Mouse (Mus musculus) olfactory bulb, adult 2 months (tissue): ENCODE data around the gene Myo18b. TPM values are rescaled to one million over a fixed set of nuclear protein-coding genes. Genes with fewer than 3 reads are reported as not detected.

Source experiments
- H3K27ac ChIP-seq: fragments of 200-500 bp; 2 replicates; pipeline ENCODE4 v1.5.1; 2012; ENCODE audit warnings: low read depth, low read length; ENCODE audit not compliant: insufficient read depth
- H3K4me1 ChIP-seq: fragments of 200-500 bp; 2 replicates; pipeline ENCODE4 v1.6.1; 2012; ENCODE audit warnings: low read length; ENCODE audit not compliant: control insufficient read depth, insufficient read depth
- H3K4me3 ChIP-seq: fragments of 200-500 bp; 2 replicates; pipeline ENCODE4 v1.5.1; 2012; ENCODE audit warnings: mild to moderate bottlenecking, low read depth, low read length, moderate library complexity; ENCODE audit not compliant: insufficient read depth
- CTCF ChIP-seq: fragments of 200-500 bp; IDR thresholded peaks from 2 replicates; pipeline ENCODE4 v1.5.1; 2012; ENCODE audit warnings: low read depth, mild to moderate bottlenecking, low read length, moderate library complexity; ENCODE audit not compliant: insufficient read depth
- POLR2A ChIP-seq: fragments of 200-500 bp; IDR thresholded peaks from 2 replicates; pipeline ENCODE4 v1.6.1; 2012; ENCODE audit warnings: mild to moderate bottlenecking, low read depth, low read length, moderate library complexity; ENCODE audit not compliant: insufficient read depth
- WGBS: fragments of 180-500 bp; shearing (Covaris S2); methylation state at CpG from one replicate; pipeline ENCODE4 v1.1.7; 2018; 5-methylcytosine and 5-hydroxymethylcytosine counted together
- polyA plus RNA-seq: library from polyadenylated mRNA; stranded (reverse); fragments of >200 nt; gene quantifications from 2 replicates; pipeline ENCODE4 v1.2.4, GENCODE M21; 2012; ENCODE audit warnings: low replicate concordance; ENCODE audit not compliant: missing spikeins, insufficient read depth, insufficient read length

Gene Myo18b
- polyA plus RNA-seq, 1 experiment: not detected

- Histone ChIP-seq H3K4me3 (no peak overlapping the region), H3K27ac (no peak overlapping the region), H3K4me1 (no peaks in the 10 kb centered on the region)
- TF ChIP-seq CTCF: no peak
- TF ChIP-seq POLR2A: no peak
- 79% methylated on average over 2 of the region's 2 CpGs for WGBS
Observed at GRCm38 (mm10) chr5:112679251-112679650, 216.9 kb downstream of the Myo18b start.

GRCm38 (mm10) chr5:112678153-112678552 is 218.0 kb downstream of the Myo18b start:
- Histone ChIP-seq H3K4me3 (no peak overlapping the region), H3K27ac (no peak overlapping the region), H3K4me1 (no peaks in the 10 kb centered on the region)
- 51% methylated on average over 4 of the region's 4 CpGs for WGBS
- TF ChIP-seq CTCF (no peak), POLR2A (no peak)

GRCm38 (mm10) chr5:112674806-112675205 is 221.4 kb downstream of the Myo18b start:
- no peaks in the 10 kb centered on the region for H3K4me1 ChIP-seq
- WGBS: 81% methylated on average over 5 of the region's 5 CpGs
- TF ChIP-seq POLR2A: no peak
- no peak for TF ChIP-seq CTCF
- no peak overlapping the region for H3K4me3 ChIP-seq
- H3K27ac ChIP-seq: no peak overlapping the region

GRCm38 (mm10) chr5:112672457-112672856 is 223.7 kb downstream of the Myo18b start:
- no peak overlapping the region for H3K27ac ChIP-seq
- TF ChIP-seq CTCF (no peak), POLR2A (no peak)
- H3K4me1 ChIP-seq: peaks cover 8% of the 10 kb centered on the region
- 81% methylated on average over 7 of the region's 7 CpGs for WGBS
- H3K4me3 ChIP-seq: no peak overlapping the region

- TF ChIP-seq CTCF: no peak
- no peak for TF ChIP-seq POLR2A
- Histone ChIP-seq H3K27ac (no peak overlapping the region), H3K4me3 (no peak overlapping the region), H3K4me1 (peaks cover 13% of the 10 kb centered on the region)
- WGBS: 83% methylated on average over 2 of the region's 2 CpGs
Observed at GRCm38 (mm10) chr5:112671961-112672360, 224.2 kb downstream of the Myo18b start.

GRCm38 (mm10) chr5:112667153-112667552 is 229.0 kb downstream of the Myo18b start:
- TF ChIP-seq CTCF (no peak), POLR2A (no peak)
- H3K27ac ChIP-seq: no peak overlapping the region
- 32% methylated on average over 8 of the region's 8 CpGs for WGBS
- peaks cover 26% of the 10 kb centered on the region for H3K4me1 ChIP-seq
- no peak overlapping the region for H3K4me3 ChIP-seq

GRCm38 (mm10) chr5:112665661-112666060 is 230.5 kb downstream of the Myo18b start:
- Histone ChIP-seq H3K4me3 (no peak overlapping the region), H3K27ac (no peak overlapping the region), H3K4me1 (peaks cover 28% of the 10 kb centered on the region)
- TF ChIP-seq CTCF (no peak), POLR2A (no peak)
- 31% methylated on average over 7 of the region's 7 CpGs for WGBS

GRCm38 (mm10) chr5:112663701-112664100 is 232.5 kb downstream of the Myo18b start:
- WGBS: 4% methylated on average over 1 of the region's 1 CpGs
- Histone ChIP-seq H3K27ac (no peak overlapping the region), H3K4me1 (peaks cover 30% of the 10 kb centered on the region), H3K4me3 (no peak overlapping the region)
- TF ChIP-seq POLR2A: no peak
- TF ChIP-seq CTCF: no peak

GRCm38 (mm10) chr5:112660924-112661431 is 235.2 kb downstream of the Myo18b start:
- Histone ChIP-seq H3K27ac (peak overlapping the region; percentile 37; the same call in 1 of the 2 replicates), H3K4me3 (no peak overlapping the region; the same call in 1 of the 2 replicates), H3K4me1 (peaks cover 22% of the 10 kb centered on the region)
- no peak for TF ChIP-seq POLR2A
- no peak for TF ChIP-seq CTCF
- 18% methylated on average over 10 of the region's 10 CpGs for WGBS

GRCm38 (mm10) chr5:112659295-112659694 is 236.9 kb downstream of the Myo18b start:
- Histone ChIP-seq H3K27ac (no peak overlapping the region), H3K4me1 (peaks cover 24% of the 10 kb centered on the region), H3K4me3 (no peak overlapping the region)
- WGBS: 79% methylated on average over 4 of the region's 4 CpGs
- TF ChIP-seq CTCF (no peak), POLR2A (no peak)
